Mouse (Mus musculus) T-helper 17 cell (primary cell): Measurements from ENCODE around the gene Reck.

ENCODE experiments used
- in situ Hi-C, 2 experiments: fragments of 300-600 bp; cut with MboI, MseI; formaldehyde crosslinking; loops; 1 replicate in 1 of 2; 2 replicates in 1 of 2; pipeline ENCODE4 v1.15.1; 2025; ENCODE audit warnings: high pct_unique_total_duplicates in 2 of 2

The Reck gene

GRCm38 (mm10) chr4:43875160-43875918 is at the start of gene Reck:
Gene Reck, plus strand, starts transcription at chr4:43875530.
- in situ Hi-C loops = no loop called here

DNA sequence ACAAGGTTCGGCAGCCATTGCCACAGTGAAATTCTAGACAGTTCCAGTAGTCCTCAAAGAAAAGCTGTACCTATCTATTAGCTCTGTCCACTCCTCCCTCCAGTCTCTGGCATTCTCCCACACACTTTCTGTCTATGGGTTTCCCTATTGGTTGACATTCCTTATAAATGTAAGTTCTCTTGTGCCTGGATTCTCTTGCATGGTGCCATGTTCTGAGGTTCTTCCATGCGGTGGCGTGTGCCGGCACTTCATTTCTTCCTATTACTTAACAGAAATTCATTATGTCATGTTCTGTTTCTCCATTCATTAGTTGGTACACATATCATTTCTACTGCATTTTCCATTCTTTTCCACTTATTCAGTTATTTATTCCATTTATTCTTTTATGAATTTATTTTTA is 46.5 kb upstream of the Reck start:
- in situ Hi-C loops = no loop called here

DNA sequence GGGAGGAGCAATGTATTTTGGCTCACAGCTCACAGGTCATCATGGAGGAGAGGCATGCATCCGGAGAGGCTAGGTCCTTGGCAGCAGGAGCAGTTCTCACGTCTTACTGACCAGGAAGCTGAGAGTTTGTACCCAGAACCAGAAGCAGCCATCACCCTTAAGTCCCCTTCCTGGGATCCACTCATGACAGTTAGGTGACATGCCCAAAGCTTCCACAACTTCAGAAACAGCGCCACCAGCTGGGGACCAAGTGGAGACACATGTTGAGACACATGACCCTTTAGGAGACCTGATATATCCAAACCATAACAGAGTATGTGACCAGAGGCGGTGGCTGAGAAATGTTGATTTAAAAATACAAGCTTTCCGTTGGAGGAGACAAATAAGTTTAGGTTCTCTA is 43.3 kb upstream of the Reck start:
- in situ Hi-C loops = no loop called here

DNA sequence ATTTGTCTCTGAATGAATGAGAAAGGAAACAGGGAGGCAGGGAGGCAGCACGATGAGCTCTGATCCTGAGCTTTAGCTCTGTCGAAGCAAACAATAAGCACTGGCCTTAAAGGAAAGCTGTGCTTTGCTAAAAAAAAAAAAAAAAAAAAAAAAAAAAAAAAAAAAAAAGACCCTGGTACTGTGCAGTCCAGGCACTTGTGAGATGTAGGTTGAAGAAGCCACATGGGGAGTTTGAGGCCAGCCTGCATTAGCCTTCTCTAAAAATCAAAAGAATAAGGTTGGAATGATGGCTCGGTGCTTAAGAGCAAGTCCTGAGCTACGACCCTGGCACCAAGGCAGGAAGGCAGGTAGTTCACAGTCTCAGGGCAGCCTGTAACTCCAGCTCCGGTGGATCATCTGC is 41.6 kb upstream of the Reck start:
- in situ Hi-C loops = no loop called here

- in situ Hi-C loops = loop anchor here in 1 of 2 experiments (5.0 kb wide), 1 partner anchor 698 kb away; no protein-coding TSS in a partner anchor
Measured at GRCm38 (mm10) chr4:43834749-43835148, 40.6 kb upstream of the Reck start.

GRCm38 (mm10) chr4:43838326-43838725 is 37.0 kb upstream of the Reck start:
- in situ Hi-C loops = loop anchor here in 1 of 2 experiments (5.0 kb wide), 1 partner anchor 694 kb away; no protein-coding TSS in a partner anchor

DNA sequence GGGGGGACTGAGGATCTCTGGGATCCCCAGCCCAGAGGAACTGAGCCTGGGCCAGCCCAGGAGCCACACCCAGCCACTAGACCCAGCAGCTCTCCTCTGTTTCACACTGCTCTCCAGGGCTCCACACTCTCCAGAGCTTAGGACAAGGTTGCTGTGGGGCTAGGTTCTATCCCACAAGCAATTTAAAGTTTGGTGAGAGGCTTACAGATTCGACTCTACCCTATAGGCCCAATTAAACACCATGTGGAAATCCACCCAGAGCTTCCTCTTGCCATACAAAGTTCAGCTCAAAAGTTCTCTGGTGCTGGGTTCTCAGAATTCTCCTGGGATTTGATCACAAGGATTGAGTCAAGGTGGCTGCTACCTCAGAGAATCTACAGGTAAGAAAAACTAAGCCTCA is 35.2 kb upstream of the Reck start, which contains the start of gene Olfr157:
TSS of gene Olfr157 (minus strand) at position 101 of the 400 bp plus-strand sequence.
- in situ Hi-C loops = no loop called here

- in situ Hi-C loops = loop anchor here in 1 of 2 experiments (10.0 kb wide), 1 partner anchor 794 kb away; no protein-coding TSS in a partner anchor
Measured at GRCm38 (mm10) chr4:43851265-43851664, 24.1 kb upstream of the Reck start, which contains the start of gene Olfr155. Gene Olfr155, plus strand, starts transcription at chr4:43851565.

DNA sequence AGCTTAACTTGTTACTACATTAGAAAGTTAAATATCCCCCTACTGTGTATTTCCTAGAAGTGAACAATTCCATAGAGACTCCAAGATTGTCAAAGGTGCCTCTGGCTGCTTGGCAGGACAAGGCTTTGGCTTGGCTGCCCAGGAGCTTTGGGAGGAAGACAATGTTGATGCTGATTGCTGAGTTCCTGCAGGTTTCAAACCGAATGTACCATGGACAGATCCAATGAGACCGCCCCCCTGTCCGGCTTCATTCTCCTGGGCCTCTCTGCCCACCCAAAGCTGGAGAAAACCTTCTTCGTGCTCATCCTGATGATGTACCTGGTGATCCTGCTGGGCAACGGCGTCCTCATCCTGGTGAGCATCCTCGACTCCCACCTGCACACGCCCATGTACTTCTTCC is 21.2 kb upstream of the Reck start:
- in situ Hi-C loops = loop anchor here in 1 of 2 experiments (10.0 kb wide), 1 partner anchor 791 kb away; no protein-coding TSS in a partner anchor

DNA sequence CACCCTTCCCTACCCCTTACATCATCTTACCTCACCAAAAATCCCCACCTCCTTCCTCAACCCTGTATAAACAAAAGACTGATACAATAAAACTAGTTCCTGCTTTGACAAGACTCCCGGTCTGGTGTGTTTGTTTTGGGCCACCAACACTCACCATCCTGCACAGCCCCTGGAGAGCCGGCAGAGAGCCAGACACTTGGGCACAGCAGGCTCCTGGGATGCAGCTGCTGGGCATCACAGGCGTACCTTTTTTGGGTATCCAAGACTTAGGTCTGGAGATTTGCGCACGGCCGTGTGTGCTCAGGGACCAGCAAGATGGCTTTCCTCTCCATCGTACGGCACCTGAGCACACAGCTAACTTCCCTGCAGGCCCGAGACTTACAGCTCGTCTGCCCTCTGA is 15.4 kb upstream of the Reck start:
- in situ Hi-C loops = loop anchor here (5.0 to 10.0 kb wide), 4 partner anchors 83 to 785 kb away; partner anchors contain the start of gene Tpm2 (in 1 of the 2)

DNA sequence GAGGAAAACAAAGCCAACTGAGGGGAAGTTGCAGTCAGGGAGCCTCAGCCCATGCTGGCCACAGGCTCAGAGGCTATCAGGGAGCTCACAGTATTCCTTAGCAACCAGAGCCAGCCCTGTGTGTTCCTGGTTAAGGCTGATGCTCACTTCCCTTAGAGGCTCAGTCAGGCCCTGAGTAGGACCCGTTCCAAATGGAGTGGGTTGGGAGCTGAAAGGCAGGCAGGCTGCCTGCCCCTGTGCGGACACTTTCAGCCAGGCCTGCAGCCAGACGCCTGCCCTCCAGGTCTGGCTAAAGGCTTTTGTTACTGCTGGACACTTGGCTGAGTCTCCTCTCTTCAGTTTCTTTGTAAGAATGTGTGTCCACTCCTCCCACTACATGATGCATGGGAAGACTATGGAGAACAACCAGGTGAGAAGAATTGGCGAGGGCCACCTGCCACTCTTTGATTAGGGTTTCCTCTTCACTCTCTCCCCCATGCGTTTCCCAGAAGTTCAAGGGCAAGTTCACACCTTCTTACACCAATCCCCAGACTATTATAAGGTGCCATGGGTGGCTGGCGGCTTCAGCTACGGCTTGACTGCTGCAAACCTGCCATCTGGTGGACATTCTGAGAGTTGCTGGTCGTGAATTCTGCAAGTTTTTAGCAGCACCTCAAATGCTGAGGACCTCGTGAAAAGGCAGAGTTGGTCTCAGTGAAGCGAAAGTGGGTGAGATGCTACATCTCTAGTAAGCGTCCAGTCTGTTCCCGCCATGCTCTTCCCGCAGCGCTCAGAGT is 14.4 kb upstream of the Reck start:
- in situ Hi-C loops = loop anchor here in 1 of 2 experiments (10.0 kb wide), 1 partner anchor 336 kb away; the partner anchor contains the start of gene Tpm2

DNA sequence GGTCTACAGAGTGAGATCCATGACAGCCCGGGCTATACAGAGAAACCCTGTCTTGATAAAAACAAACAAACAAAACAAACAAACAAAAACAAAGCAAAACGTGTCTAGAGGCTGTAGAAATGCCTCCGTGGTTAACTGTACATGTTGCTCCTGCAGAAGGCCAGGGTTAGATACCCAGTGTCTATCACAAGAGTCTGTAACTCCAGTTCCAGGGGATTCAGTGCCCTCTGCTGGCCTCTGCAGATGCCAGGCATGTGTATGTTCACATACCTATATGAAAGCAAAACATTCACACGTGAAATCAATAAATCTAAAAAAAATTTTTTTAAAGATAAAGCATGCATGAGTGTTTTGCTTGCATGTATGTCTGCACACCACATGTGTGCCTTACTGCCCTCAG is 12.0 kb upstream of the Reck start:
- in situ Hi-C loops = loop anchor here in 1 of 2 experiments (10.0 kb wide), 1 partner anchor 338 kb away; the partner anchor contains the start of gene Tpm2

- in situ Hi-C loops = loop anchor here in 1 of 2 experiments (10.0 kb wide), 1 partner anchor 345 kb away; the partner anchor contains the start of gene Tpm2
Measured at GRCm38 (mm10) chr4:43869821-43870220, 5.5 kb upstream of the Reck start.

- in situ Hi-C loops = no loop called here
Measured at GRCm38 (mm10) chr4:43874501-43874900, 829 bp upstream of the Reck start.

- in situ Hi-C loops = no loop called here
Measured at GRCm38 (mm10) chr4:43875919-43876411, 635 bp downstream of the Reck start.

GRCm38 (mm10) chr4:43877230-43877629 is 1.9 kb downstream of the Reck start:
- in situ Hi-C loops = no loop called here

- in situ Hi-C loops = no loop called here
Measured at GRCm38 (mm10) chr4:43878121-43878776, 2.9 kb downstream of the Reck start.

- in situ Hi-C loops = no loop called here
Measured at GRCm38 (mm10) chr4:43879566-43879965, 4.2 kb downstream of the Reck start.

GRCm38 (mm10) chr4:43884196-43884595 is 8.9 kb downstream of the Reck start:
- in situ Hi-C loops = no loop called here

- in situ Hi-C loops = no loop called here
Measured at GRCm38 (mm10) chr4:43891247-43891646, 15.9 kb downstream of the Reck start.

DNA sequence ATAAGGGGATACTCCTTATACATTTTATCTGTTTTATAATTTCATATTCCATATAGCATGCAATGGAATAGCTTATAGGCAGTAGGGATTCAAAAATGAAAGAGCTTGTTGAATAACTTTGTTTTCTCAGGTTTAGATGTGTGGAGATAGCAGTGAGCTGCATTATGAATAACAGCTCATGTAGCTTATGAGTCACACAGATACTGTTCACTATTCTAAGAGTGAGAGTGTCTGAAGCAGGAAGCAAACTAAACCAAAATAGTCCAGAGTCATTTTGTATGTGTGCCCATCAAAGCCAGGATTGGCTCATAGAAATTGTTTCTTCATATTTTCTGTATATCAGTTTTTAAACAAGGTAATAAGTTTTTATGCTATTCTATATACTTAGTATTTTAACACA is 21.9 kb downstream of the Reck start:
- in situ Hi-C loops = no loop called here
